Mouse (Mus musculus): Measurements from ENCODE around the gene Pwp1. TPM values are rescaled to one million over a fixed set of nuclear protein-coding genes. Genes with fewer than 3 reads are reported as not detected.
"Not testable (repeated sequence)": the region's sequence is repeated elsewhere in the genome, so short reads cannot be mapped to it uniquely, and the experiment has no call there.

Pwp1 gene
- polyA plus RNA-seq (2012; ENCODE audit: insufficient read depth, low replicate concordance): 6.6 TPM in 1 of 2 replicates, not detected in the other

DNA sequence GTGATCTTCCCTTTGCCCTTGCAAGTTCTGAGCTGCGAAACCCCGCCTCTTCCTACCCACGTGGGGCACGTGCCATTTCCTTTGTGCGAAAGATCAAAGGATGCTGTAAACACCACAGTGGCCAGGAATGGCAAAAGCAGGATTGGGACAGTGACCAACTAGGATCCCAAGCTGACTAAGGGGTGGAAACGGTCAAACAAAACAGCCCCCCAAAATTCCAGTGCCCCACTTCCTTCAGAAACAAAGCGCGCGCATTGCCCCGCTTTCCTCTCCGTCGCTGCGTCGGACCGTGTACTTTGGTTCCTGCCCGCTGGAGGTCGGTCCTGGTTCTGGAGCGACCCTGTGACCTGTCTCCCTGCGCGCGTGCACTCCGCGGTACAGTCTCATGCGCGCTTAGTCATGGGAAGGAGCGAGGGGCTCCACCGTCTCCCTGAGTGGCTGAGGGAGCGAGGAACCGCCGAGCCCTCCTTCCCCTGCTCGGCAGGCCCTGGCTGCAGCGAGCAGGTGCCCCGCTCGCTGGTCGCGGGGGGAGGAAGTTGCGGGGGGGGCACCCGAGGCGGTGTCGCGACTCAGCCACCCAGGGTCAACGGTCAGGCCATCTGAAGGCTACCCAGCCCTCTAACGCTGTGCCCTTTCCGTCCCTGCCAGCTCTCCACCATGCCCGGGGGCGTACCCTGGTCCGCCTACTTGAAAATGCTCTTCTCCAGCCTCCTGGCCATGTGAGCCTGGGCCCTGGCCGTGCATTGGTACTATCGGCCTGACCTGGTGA is at the start of gene Pwp1:
TSS of gene Pwp1 (plus strand) at position 410 of the 769 bp plus-strand sequence.
- H3K36me3 ChIP-seq (replicated peaks; ENCODE audit: low read length); H3K27me3 ChIP-seq (replicated peaks); H3K9me3 ChIP-seq: not testable (repeated sequence)
- H3K4me1 ChIP-seq: peaks cover 13% of the 10 kb centered on the region
- peak within 1 kb of the TSS; percentile 90 for H3K4me3 ChIP-seq (replicated peaks)

DNA sequence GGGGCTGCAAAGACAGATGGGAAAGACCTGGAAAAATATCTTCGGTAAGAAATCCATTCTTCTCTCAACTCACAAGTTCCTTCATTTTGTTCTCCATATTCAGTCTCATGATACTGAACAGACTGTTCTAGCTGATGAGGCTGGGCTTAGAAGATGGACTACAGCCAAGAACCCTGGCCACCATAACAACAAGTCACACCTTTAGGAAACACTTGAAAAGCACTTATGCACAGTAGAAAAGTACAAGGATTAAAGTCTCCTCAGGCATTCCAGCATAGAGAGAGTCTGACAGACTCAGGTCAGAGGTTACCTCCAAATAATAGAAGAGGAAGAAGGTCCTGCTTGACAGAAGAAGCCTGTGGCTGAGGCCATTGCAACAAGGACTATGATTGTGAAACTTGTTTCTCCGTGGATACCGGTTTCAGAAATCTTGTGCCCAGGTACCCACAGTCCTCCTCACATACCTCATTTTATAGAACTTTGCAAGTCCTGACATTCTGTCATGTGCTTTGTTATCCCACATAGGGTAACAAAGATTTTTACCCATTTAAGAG is 7.1 kb upstream of the Pwp1 start:
- H3K4me1 ChIP-seq: peaks cover 16% of the 10 kb centered on the region
- not testable (repeated sequence) for H3K9me3 ChIP-seq; H3K27me3 ChIP-seq (replicated peaks); H3K4me3 ChIP-seq (replicated peaks); H3K36me3 ChIP-seq (replicated peaks; ENCODE audit: low read length)

DNA sequence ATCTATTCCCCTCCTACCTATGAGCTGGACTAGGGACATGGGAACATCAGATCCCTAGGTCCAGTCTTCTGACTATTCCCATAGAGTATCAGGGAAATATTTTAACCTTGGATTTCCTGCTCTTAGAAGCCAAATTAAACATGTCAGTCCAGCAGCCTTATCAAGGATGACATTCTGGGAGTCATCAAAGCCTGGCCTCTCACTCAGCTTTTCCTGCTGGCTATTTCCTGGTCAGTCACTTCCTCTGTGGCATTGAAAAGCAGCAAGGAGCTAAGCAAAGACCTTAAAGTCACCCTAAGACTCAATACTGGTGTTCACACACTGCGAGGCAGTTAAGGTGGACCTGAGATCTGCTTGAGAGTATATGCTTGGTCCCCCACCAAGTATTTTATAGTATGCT is 5.5 kb upstream of the Pwp1 start:
- not testable (repeated sequence) for H3K4me3 ChIP-seq (replicated peaks); H3K27me3 ChIP-seq (replicated peaks); H3K36me3 ChIP-seq (replicated peaks; ENCODE audit: low read length); H3K9me3 ChIP-seq
- H3K4me1 ChIP-seq: peaks cover 16% of the 10 kb centered on the region

DNA sequence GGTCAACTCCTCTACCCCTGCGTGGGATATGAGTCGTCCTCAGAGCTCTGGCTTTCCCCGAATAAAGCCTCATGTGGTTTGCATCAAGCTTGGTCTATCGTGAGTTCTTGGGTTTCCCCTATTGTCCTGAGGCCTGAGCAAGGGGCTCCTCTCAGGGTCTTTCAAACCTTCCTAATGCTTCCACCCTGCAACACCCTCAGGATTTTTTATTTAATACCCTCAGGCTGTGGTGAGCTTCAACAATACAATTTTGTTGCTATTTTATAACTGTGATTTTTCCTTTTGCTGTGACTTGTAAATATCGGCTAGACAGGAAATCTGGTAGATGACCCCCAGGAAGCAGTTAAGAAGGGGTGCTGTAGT is 591 bp upstream of the Pwp1 start:
- H3K36me3 ChIP-seq (replicated peaks; ENCODE audit: low read length); H3K9me3 ChIP-seq; H3K27me3 ChIP-seq (replicated peaks); H3K4me3 ChIP-seq (replicated peaks): not testable (repeated sequence)
- peaks cover 17% of the 10 kb centered on the region for H3K4me1 ChIP-seq

DNA sequence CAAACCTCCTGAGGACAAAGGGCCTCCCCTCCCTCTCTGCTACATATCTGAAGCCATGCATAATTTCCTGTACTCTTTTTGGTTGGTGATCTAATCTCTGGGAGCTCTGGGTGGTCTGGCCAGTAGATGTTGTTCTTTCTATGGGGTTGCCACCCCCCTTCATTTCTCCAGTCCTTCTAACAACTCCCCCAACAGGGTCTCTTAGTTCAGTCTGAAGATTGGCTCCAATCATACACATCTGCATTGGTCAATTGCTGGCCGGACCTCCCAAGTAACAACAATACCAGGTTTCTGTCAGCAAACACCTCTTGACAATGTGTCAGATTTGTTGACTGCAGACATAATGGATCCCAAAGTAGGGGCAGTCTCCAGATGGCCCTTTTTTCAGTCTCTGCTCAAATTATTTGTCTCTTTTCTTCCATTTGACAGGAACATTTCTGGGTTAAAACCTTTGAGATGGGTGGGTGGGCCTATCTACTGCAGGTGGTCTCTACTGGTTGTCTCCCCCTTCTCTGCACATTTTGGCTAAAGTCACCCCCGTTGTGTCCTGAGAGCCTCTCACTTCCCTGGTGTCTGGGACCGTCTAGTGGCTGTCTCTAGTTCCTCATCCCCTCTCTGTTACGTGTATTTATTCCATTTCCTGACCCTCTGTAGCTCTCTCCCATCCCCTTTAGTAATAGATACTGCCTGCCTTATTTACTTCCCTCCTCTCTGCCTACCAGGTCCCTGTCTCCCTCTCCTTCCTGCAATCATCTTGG is 17.0 kb downstream of the Pwp1 start:
- Histone ChIP-seq H3K4me1 (peaks cover 8% of the 10 kb centered on the region; the same call in 1 of the 2 replicates), H3K27me3 (replicated peaks) (no peaks in the 10 kb centered on the region), H3K9me3 (no peaks in the 10 kb centered on the region), H3K36me3 (replicated peaks; ENCODE audit: low read length) (no peaks in the 10 kb centered on the region), H3K4me3 (replicated peaks) (no peak overlapping the region)
- TF ChIP-seq GATA1 (IDR thresholded peaks at IDR 0.05; ENCODE audit: borderline replicate concordance, low read length) (no peak), FLI1 (IDR thresholded peaks at IDR 0.05; ENCODE audit: low read length) (no peak)

DNA sequence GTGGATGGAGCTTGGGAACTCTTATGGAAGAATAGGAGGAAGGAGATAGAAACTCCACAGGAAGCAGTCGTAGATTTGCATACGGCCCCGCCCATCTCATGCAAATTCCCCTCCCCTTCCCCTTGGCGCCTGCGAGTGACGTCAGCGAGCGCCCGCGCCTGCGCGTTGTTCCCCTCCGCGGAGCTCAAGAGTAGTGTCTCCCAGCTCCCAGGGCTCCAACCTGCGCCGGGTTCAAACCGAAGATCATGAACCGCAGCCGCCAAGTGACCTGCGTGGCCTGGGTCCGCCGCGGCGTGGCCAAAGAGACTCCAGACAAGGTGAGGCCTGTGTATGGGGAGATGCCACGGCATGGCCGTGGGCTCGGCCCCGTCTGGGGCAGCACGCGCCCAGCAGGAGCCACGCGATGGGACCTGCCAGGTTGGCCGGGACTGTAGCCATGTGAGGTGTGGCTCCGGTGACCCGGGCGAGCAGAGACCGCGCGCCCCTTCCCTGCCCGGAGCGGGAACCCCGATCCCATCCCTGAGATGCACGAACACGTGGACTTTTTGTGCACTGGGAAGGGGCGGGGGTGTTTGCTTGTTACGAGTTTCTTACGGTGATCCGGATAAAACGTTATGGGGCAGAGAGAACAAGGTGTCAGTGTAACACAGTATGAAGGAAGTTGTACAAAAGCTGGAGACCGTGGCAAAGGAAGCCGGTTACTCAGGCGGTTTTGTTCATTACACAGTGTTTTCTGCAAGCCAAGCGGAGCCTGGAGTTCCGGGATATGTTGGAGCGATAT is 42.6 kb downstream of the Pwp1 start:
- Histone ChIP-seq H3K4me3 (replicated peaks) (peak overlapping the region; percentile 98), H3K36me3 (replicated peaks; ENCODE audit: low read length) (peaks cover 33% of the 10 kb centered on the region), H3K9me3 (no peaks in the 10 kb centered on the region), H3K4me1 (peaks cover 16% of the 10 kb centered on the region), H3K27me3 (replicated peaks) (no peaks in the 10 kb centered on the region)
- no peak for TF ChIP-seq FLI1 (IDR thresholded peaks at IDR 0.05; ENCODE audit: low read length)

DNA sequence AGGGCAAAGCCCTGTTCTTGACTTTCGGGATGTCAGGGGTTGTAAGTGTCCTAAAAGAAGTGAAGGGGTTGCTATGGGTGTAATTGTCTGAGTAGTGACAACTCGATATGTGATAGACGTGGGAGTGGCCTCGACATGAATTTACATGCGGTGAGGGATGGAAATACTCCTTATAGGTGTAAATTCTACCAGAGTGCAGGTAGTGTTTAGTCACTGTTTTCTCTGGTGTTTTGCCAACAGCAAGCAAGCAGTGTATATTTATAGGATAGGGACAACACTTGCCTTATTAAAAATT is 43.1 kb downstream of the Pwp1 start:
- TF ChIP-seq GATA1 (IDR thresholded peaks at IDR 0.05; ENCODE audit: borderline replicate concordance, low read length) (no peak), FLI1 (IDR thresholded peaks at IDR 0.05; ENCODE audit: low read length) (no peak)
- Histone ChIP-seq H3K36me3 (replicated peaks; ENCODE audit: low read length) (peaks cover 38% of the 10 kb centered on the region), H3K4me1 (peaks cover 16% of the 10 kb centered on the region), H3K9me3 (no peaks in the 10 kb centered on the region), H3K27me3 (replicated peaks) (no peaks in the 10 kb centered on the region), H3K4me3 (replicated peaks) (peak overlapping the region; percentile 98)

DNA sequence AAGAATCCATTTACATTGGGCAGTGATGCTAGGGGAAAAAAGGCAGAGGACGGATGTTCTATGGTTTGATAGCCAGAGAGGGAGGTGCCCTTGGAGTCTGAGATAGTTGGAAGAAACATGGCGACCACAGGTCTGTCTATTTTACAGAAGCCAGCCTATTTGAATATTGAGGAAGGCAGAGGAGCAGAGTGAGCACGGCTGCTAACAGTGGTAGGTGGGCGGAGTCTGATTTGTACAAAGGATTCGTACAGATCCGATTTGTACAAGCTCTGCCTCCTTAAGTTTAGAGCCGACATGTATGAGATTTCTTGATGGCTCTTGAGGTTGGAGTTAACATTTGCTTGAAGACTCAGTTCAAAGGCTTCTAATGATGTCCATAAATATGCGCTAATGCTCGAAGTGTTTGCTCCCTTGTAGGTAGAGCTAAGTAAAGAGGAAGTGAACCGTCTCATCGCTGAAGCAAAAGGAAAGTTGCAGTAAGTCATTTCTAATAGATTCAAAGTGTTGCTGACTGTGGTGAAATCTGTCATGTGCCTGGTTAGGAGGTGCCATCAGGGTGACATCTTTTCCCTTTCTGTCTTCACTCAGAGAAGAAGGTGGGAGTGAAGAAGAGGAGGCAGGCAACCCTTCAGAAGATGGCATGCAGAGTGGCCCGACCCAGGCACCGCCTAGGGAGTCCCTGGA is 44.7 kb downstream of the Pwp1 start:
- TF ChIP-seq GATA1 (IDR thresholded peaks at IDR 0.05; ENCODE audit: borderline replicate concordance, low read length) (no peak), FLI1 (IDR thresholded peaks at IDR 0.05; ENCODE audit: low read length) (no peak)

DNA sequence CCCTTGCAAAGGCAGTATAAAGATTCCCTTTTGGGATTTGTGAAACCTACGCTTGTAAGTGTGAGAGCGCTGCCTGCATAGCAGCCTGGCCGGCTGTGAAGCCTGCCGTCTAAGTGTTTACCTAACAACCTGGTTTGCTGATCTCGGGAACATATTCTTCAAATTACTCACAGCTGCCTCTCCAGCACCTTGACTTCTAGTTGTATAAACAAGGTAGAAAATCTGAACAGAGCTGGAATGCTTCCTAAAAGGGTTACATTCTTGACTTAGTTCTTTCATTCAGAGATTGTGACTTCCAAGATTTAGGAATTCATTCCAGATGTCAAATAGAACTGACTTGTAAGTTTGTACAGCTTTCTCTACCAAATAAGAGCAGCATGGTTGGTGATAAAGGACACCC is 46.5 kb downstream of the Pwp1 start:
- no peak for TF ChIP-seq FLI1 (IDR thresholded peaks at IDR 0.05; ENCODE audit: low read length)
- no peak for TF ChIP-seq GATA1 (IDR thresholded peaks at IDR 0.05; ENCODE audit: borderline replicate concordance, low read length)
- Histone ChIP-seq H3K4me1 (peaks cover 16% of the 10 kb centered on the region), H3K9me3 (no peaks in the 10 kb centered on the region), H3K4me3 (replicated peaks) (no peak overlapping the region), H3K36me3 (replicated peaks; ENCODE audit: low read length) (peaks cover 71% of the 10 kb centered on the region), H3K27me3 (replicated peaks) (no peaks in the 10 kb centered on the region)

More for the DNA sequence above, 44.7 kb downstream of the Pwp1 start:
- H3K27me3 ChIP-seq (replicated peaks): no peaks in the 10 kb centered on the region
- H3K36me3 ChIP-seq (replicated peaks; ENCODE audit: low read length): peaks cover 54% of the 10 kb centered on the region
- H3K4me1 ChIP-seq: peaks cover 16% of the 10 kb centered on the region
- H3K4me3 ChIP-seq (replicated peaks): peak overlapping the region; percentile 53
- H3K9me3 ChIP-seq: no peaks in the 10 kb centered on the region
